Mouse (Mus musculus) mouse embryonic stem cell (cell line): ENCODE data around the gene Ptprg.

Experiments
- in situ Hi-C, 2 experiments: fragments of 300-500 bp; cut with MboI; formaldehyde crosslinking; loops; 1 replicate in 1 of 2; 3 replicates in 1 of 2; pipeline ENCODE4 v1.14.3; 2019 to 2020; ENCODE audit warnings: low sequenced_read_pairs in 2 of 2, low pct_unique_long_range_greater_than_20kb in 1 of 2, mixed read lengths in 1 of 2; ENCODE audit not compliant: unreplicated experiment in 1 of 2

Ptprg gene

GRCm38 (mm10) chr14:11657374-11657773 is 104.0 kb downstream of the Ptprg start:
- in situ Hi-C loops = no loop called here

GRCm38 (mm10) chr14:11663661-11664215 is 110.4 kb downstream of the Ptprg start:
- in situ Hi-C loops = no loop called here

GRCm38 (mm10) chr14:11664302-11664701 is 111.0 kb downstream of the Ptprg start:
- in situ Hi-C loops = no loop called here

GRCm38 (mm10) chr14:11665046-11665445 is 111.7 kb downstream of the Ptprg start:
- in situ Hi-C loops = no loop called here

GRCm38 (mm10) chr14:11667762-11668161 is 114.4 kb downstream of the Ptprg start:
- in situ Hi-C loops = no loop called here

- in situ Hi-C loops = no loop called here
These were observed 117.5 kb downstream of the Ptprg start for GRCm38 (mm10) chr14:11670847-11671246.

GRCm38 (mm10) chr14:11672981-11673547 is 119.7 kb downstream of the Ptprg start:
- in situ Hi-C loops = no loop called here

GRCm38 (mm10) chr14:11678201-11678600 is 124.9 kb downstream of the Ptprg start:
- in situ Hi-C loops = no loop called here

- in situ Hi-C loops = no loop called here
These were observed 126.4 kb downstream of the Ptprg start for GRCm38 (mm10) chr14:11679741-11680140.

GRCm38 (mm10) chr14:11680621-11681020 is 127.3 kb downstream of the Ptprg start:
- in situ Hi-C loops = no loop called here

- in situ Hi-C loops = no loop called here
These were observed 129.1 kb downstream of the Ptprg start for GRCm38 (mm10) chr14:11682441-11682840.

- in situ Hi-C loops = no loop called here
These were observed 130.2 kb downstream of the Ptprg start for GRCm38 (mm10) chr14:11683386-11684081.

- in situ Hi-C loops = no loop called here
These were observed 130.8 kb downstream of the Ptprg start for GRCm38 (mm10) chr14:11684104-11684503.

GRCm38 (mm10) chr14:11687541-11687940 is 134.2 kb downstream of the Ptprg start:
- in situ Hi-C loops = no loop called here

GRCm38 (mm10) chr14:11688142-11688541 is 134.8 kb downstream of the Ptprg start:
- in situ Hi-C loops = no loop called here

GRCm38 (mm10) chr14:11690066-11690465 is 136.7 kb downstream of the Ptprg start:
- in situ Hi-C loops = no loop called here

- in situ Hi-C loops = no loop called here
These were observed 138.2 kb downstream of the Ptprg start for GRCm38 (mm10) chr14:11691531-11691930.

- in situ Hi-C loops = no loop called here
These were observed 145.5 kb downstream of the Ptprg start for GRCm38 (mm10) chr14:11698880-11699279.

GRCm38 (mm10) chr14:11699654-11700053 is 146.3 kb downstream of the Ptprg start:
- in situ Hi-C loops = no loop called here
